Mouse (Mus musculus): ENCODE measurements at regions not wholly inside any gene's neighbourhood (a gene's known extent, or its start where the extent isn't known, plus 50 kb on each side); places are given as distances from the start of the nearest gene placed in this dataset.

GRCm38 (mm10) chr8:26828311-26828909 is 148.7 kb upstream of the Zfp703 start:
- Histone ChIP-seq H3K9ac (ENCODE audit: low read length) (no peak overlapping the region), H3K4me2 (replicated peaks; ENCODE audit: low read depth) (no peak overlapping the region), H3K4me1 (replicated peaks; ENCODE audit: control insufficient read depth, insufficient read depth) (no peaks in the 10 kb centered on the region), H3K27me3 (ENCODE audit: control insufficient read depth, insufficient read depth, low read length) (no peaks in the 10 kb centered on the region), H3K4me3 (ENCODE audit: low read depth, low read length) (no peak overlapping the region), H3K9me3 (ENCODE audit: control insufficient read depth, low read length) (no peaks in the 10 kb centered on the region), H3K27ac (replicated peaks) (no peak overlapping the region), H3K36me3 (ENCODE audit: control insufficient read depth, insufficient read depth, low read length) (no peaks in the 10 kb centered on the region)
- 33% methylated on average over 10 of the region's 10 CpGs for WGBS
- TF ChIP-seq CTCF (IDR thresholded peaks at IDR 0.05; ENCODE audit: low read depth), result 0 out of 2 replicates have a peak, but pooled peaks have one; percentile 0
- no peak for TF ChIP-seq EP300 (optimal IDR thresholded peaks at IDR 0.05)
- ATAC-seq (ENCODE audit: low FRiP score, low TSS enrichment) (no peak), DNase-seq (ENCODE audit: low spot score) (no peak)

DNA sequence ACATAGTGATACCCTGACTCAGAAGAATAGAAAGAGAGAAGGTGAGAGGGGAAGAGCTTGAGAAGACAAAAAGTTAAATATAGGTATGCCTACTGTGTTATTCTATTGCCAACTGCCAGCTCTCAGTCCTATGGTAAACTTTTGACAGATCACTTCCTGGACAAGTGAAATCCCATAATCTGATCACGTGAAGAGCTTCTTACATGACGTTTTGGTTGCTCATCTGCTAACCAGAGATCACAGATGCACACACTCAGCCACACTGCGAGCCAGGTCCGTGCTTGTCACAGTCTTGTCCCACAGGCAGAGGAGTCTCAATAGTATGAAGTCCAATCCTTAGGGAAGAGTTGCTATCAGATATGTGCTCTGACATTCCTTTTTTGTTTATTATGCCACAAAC is 147.8 kb upstream of the Zfp703 start:
- Histone ChIP-seq H3K9ac (ENCODE audit: low read length) (no peak overlapping the region), H3K9me3 (ENCODE audit: control insufficient read depth, low read length) (no peaks in the 10 kb centered on the region), H3K4me2 (replicated peaks; ENCODE audit: low read depth) (no peak overlapping the region), H3K27me3 (ENCODE audit: control insufficient read depth, insufficient read depth, low read length) (no peaks in the 10 kb centered on the region), H3K27ac (replicated peaks) (no peak overlapping the region), H3K4me1 (replicated peaks; ENCODE audit: control insufficient read depth, insufficient read depth) (no peaks in the 10 kb centered on the region), H3K4me3 (ENCODE audit: low read depth, low read length) (no peak overlapping the region), H3K36me3 (ENCODE audit: control insufficient read depth, insufficient read depth, low read length) (no peaks in the 10 kb centered on the region)
- DNase-seq (ENCODE audit: low spot score) (no peak), ATAC-seq (ENCODE audit: low FRiP score, low TSS enrichment) (no peak)
- 64% methylated on average over 4 of the region's 4 CpGs for WGBS
- TF ChIP-seq EP300 (optimal IDR thresholded peaks at IDR 0.05) (no peak), CTCF (IDR thresholded peaks at IDR 0.05; ENCODE audit: low read depth) (no peak)

GRCm38 (mm10) chr8:26831148-26831547 is 146.0 kb upstream of the Zfp703 start:
- Histone ChIP-seq H3K27ac (replicated peaks) (no peak overlapping the region), H3K4me1 (replicated peaks; ENCODE audit: control insufficient read depth, insufficient read depth) (peaks cover 5% of the 10 kb centered on the region; the same call in 1 of the 2 replicates), H3K36me3 (ENCODE audit: control insufficient read depth, insufficient read depth, low read length) (no peaks in the 10 kb centered on the region), H3K27me3 (ENCODE audit: control insufficient read depth, insufficient read depth, low read length) (no peaks in the 10 kb centered on the region), H3K4me2 (replicated peaks; ENCODE audit: low read depth) (no peak overlapping the region), H3K4me3 (ENCODE audit: low read depth, low read length) (no peak overlapping the region), H3K9ac (ENCODE audit: low read length) (no peak overlapping the region), H3K9me3 (ENCODE audit: control insufficient read depth, low read length) (no peaks in the 10 kb centered on the region)
- ATAC-seq (ENCODE audit: low FRiP score, low TSS enrichment) (no peak), DNase-seq (ENCODE audit: low spot score) (no peak)
- 47% methylated on average over 5 of the region's 5 CpGs for WGBS
- peak; percentile 47 for TF ChIP-seq CTCF (IDR thresholded peaks at IDR 0.05; ENCODE audit: low read depth)
- TF ChIP-seq EP300 (optimal IDR thresholded peaks at IDR 0.05), result no peak

DNA sequence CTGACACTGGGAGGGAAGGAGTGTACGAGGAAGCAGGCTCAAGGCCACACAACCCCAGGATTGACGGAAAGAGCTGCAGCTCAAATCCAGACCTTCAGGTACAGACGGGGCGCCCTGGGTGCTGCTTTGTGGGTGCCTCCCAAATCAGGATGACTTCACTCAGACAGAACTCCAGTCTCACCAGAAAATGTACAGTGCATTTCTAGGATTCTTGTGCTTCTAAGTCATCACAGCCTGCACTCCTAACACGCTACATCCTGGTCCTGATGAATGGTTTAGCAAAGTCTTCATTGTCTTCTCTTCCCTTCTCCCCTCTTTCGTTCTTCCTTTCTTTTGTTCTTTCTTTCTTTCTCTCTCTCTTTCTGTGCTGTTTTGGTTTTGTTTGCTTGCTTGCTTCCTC is 145.3 kb upstream of the Zfp703 start:
- no peak overlapping the region for H3K9ac ChIP-seq (ENCODE audit: low read length)
- no peak for DNase-seq (ENCODE audit: low spot score)
- WGBS, result 51% methylated on average over 6 of the region's 6 CpGs
- H3K4me2 ChIP-seq (replicated peaks; ENCODE audit: low read depth), result no peak overlapping the region
- no peaks in the 10 kb centered on the region for H3K27me3 ChIP-seq (ENCODE audit: control insufficient read depth, insufficient read depth, low read length)
- H3K4me1 ChIP-seq (replicated peaks; ENCODE audit: control insufficient read depth, insufficient read depth), result peaks cover 5% of the 10 kb centered on the region; the same call in 1 of the 2 replicates
- no peak overlapping the region for H3K4me3 ChIP-seq (ENCODE audit: low read depth, low read length)
- no peak overlapping the region for H3K27ac ChIP-seq (replicated peaks)
- ATAC-seq (ENCODE audit: low FRiP score, low TSS enrichment), result no peak
- no peaks in the 10 kb centered on the region for H3K36me3 ChIP-seq (ENCODE audit: control insufficient read depth, insufficient read depth, low read length)
- TF ChIP-seq CTCF (IDR thresholded peaks at IDR 0.05; ENCODE audit: low read depth) (no peak), EP300 (optimal IDR thresholded peaks at IDR 0.05) (no peak)
- H3K9me3 ChIP-seq (ENCODE audit: control insufficient read depth, low read length), result no peaks in the 10 kb centered on the region

DNA sequence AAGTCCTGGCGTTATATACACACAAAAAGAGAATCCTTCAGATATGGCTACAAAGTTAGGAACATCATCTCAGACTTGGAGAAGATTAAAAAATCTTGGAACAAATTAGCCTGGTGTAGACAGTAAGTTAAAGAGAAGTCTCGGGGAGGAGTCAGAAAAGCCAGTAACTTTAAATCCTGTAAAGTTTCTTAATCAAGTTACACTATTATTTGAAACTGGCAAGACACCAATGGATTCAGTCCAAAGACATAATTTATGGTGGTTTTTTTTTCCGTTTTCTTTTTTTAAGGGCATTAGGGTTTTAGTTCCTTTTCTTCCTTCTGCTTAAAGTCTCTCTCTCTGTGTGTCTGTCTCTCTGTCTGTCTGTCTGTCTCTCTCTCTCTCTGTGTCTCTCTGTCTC is 144.6 kb upstream of the Zfp703 start:
- DNase-seq (ENCODE audit: low spot score), result no peak
- Histone ChIP-seq H3K27ac (replicated peaks) (no peak overlapping the region), H3K4me2 (replicated peaks; ENCODE audit: low read depth) (no peak overlapping the region), H3K9ac (ENCODE audit: low read length) (no peak overlapping the region), H3K4me1 (replicated peaks; ENCODE audit: control insufficient read depth, insufficient read depth) (peaks cover 5% of the 10 kb centered on the region; the same call in 1 of the 2 replicates), H3K9me3 (ENCODE audit: control insufficient read depth, low read length) (no peaks in the 10 kb centered on the region), H3K27me3 (ENCODE audit: control insufficient read depth, insufficient read depth, low read length) (no peaks in the 10 kb centered on the region), H3K36me3 (ENCODE audit: control insufficient read depth, insufficient read depth, low read length) (no peaks in the 10 kb centered on the region), H3K4me3 (ENCODE audit: low read depth, low read length) (no peak overlapping the region)
- ATAC-seq (ENCODE audit: low FRiP score, low TSS enrichment), result no peak
- no peak for TF ChIP-seq CTCF (IDR thresholded peaks at IDR 0.05; ENCODE audit: low read depth)
- no peak for TF ChIP-seq EP300 (optimal IDR thresholded peaks at IDR 0.05)
- 46% methylated on average over 3 of the region's 3 CpGs for WGBS

GRCm38 (mm10) chr8:26833297-26833696 is 143.8 kb upstream of the Zfp703 start:
- no peak for TF ChIP-seq EP300 (optimal IDR thresholded peaks at IDR 0.05)
- TF ChIP-seq CTCF (IDR thresholded peaks at IDR 0.05; ENCODE audit: low read depth), result no peak
- Histone ChIP-seq H3K27me3 (ENCODE audit: control insufficient read depth, insufficient read depth, low read length) (no peaks in the 10 kb centered on the region), H3K4me2 (replicated peaks; ENCODE audit: low read depth) (no peak overlapping the region), H3K36me3 (ENCODE audit: control insufficient read depth, insufficient read depth, low read length) (no peaks in the 10 kb centered on the region), H3K4me1 (replicated peaks; ENCODE audit: control insufficient read depth, insufficient read depth) (peaks cover 5% of the 10 kb centered on the region; the same call in 1 of the 2 replicates), H3K9me3 (ENCODE audit: control insufficient read depth, low read length) (no peaks in the 10 kb centered on the region), H3K4me3 (ENCODE audit: low read depth, low read length) (no peak overlapping the region), H3K9ac (ENCODE audit: low read length) (no peak overlapping the region), H3K27ac (replicated peaks) (no peak overlapping the region)
- ATAC-seq (ENCODE audit: low FRiP score, low TSS enrichment), result 0 out of 2 replicates have a peak, but pooled peaks have one; percentile 39
- 40% methylated on average over 3 of the region's 4 CpGs for WGBS
- DNase-seq (ENCODE audit: low spot score), result peak; percentile 67
